Mouse (Mus musculus) G1E (cell line): ENCODE measurements around the gene Naa20.

ENCODE experiments used
- CTCF ChIP-seq: IDR thresholded peaks from 2 replicates; pipeline ENCODE4 v1.5.1; 2012; ENCODE audit warnings: low read depth, low read length, inconsistent platforms, mixed read lengths
- GATA1 ChIP-seq: IDR thresholded peaks from 2 replicates; pipeline ENCODE4 v1.6.1; 2012; ENCODE audit warnings: borderline replicate concordance, low read length, inconsistent platforms, mixed read lengths
- POLR2AphosphoS5 ChIP-seq: IDR thresholded peaks from 2 replicates; pipeline ENCODE4 v1.6.1; 2012; ENCODE audit warnings: low read depth, low read length, inconsistent platforms; ENCODE audit not compliant: insufficient replicate concordance
- TAL1 ChIP-seq: conservative IDR thresholded peaks from 2 replicates; pipeline ENCODE4 v1.6.1; 2012; ENCODE audit warnings: low read depth, low read length, inconsistent platforms, mixed read lengths

DNA sequence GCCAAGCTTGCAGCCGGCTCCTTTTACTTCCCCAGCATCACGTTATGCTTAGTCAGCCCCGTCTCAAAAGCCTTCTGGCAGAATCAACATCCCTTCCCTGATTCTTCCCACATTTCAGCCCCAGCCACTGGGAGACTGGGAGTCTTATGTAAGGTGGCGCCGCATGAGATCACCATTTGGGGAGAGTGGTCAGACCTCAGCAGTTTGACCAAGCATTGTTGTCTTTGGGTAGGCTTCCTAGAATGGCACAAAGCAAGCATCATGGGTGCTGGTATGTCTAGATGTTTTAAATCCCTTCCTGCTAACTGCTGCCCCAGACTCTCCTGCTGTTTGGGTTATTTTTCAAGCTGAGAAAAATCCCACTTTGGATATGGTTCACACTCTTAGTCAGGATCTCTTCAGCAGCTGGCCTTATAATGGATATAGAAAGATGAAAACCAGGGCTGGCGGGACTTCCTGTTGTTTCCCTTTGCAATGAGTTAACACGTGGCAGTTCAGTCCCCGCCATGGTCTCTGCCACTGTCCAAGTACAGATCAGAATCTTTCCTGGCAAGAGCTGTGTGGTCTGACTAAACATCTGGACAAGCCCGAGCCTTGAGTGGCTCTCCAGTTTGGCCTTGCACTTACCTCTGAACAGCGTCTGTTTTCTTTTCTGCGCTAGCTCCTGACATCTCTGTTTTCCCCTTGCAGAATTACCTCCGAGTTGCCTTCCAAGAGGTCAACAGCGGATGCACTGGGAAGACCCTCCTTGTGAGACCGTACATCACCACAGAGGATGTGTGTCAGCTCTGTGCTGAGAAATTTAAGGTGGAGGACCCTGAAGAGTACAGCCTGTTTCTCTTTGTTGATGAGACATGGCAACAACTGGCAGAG is 16.8 kb upstream of the Naa20 start:
- no peak for TF ChIP-seq CTCF
- no peak for TF ChIP-seq POLR2AphosphoS5
- no peak for TF ChIP-seq TAL1
- TF ChIP-seq GATA1, result no peak
